Mouse (Mus musculus): ENCODE data around the gene Abcg5.

GRCm38 (mm10) chr17:84665053-84665452 is 17.8 kb downstream of the Abcg5 start:
- TF ChIP-seq CTCF (IDR thresholded peaks at IDR 0.05; ENCODE audit: low read depth, low read length) (no peak), POLR2A (IDR thresholded peaks at IDR 0.05; ENCODE audit: borderline replicate concordance, low read depth, low read length) (no peak)
